Mouse (Mus musculus): Measurements from ENCODE around the gene Syt13. TPM values are rescaled to one million over a fixed set of nuclear protein-coding genes. Genes with fewer than 3 reads are reported as not detected.

Gene Syt13
- polyA plus RNA-seq, 1 experiment from 2014 or later = 0.23 TPM

- Histone ChIP-seq H3K9ac (ENCODE audit: low read length) (no peak overlapping the region), H3K36me3 (ENCODE audit: control insufficient read depth, insufficient read depth, low read length) (no peaks in the 10 kb centered on the region), H3K4me2 (ENCODE audit: low read length) (no peak overlapping the region), H3K27me3 (ENCODE audit: control insufficient read depth, insufficient read depth, low read length) (0 out of 2 replicates have a peak, but pooled peaks cover 5% of the 10 kb centered on the region), H3K9me3 (ENCODE audit: control insufficient read depth, low read length) (no peaks in the 10 kb centered on the region), H3K4me3 (ENCODE audit: control insufficient read depth in 1 of 2, insufficient read depth in 1 of 2, low read depth in 1 of 2, low read length in 2 of 2) (no peak overlapping the region), H3K27ac (replicated peaks in 1 of 2; ENCODE audit: control insufficient read depth in 1 of 2, insufficient read depth in 1 of 2, low read depth in 2 of 2, low read length in 2 of 2) (no peak overlapping the region), H3K4me1 (ENCODE audit: control insufficient read depth in 2 of 2, insufficient read depth in 2 of 2, low read length in 2 of 2) (peaks cover 3 to 8% of the 10 kb centered on the region in 2 experiments; a peak in 1 of 4 replicates)
- no peak for ATAC-seq (ENCODE audit: insufficient number of reproducible peaks, insufficient read depth, low FRiP score, low read depth)
- 74% methylated on average over 3 of the region's 3 CpGs for WGBS
These were observed 26.6 kb downstream of the Syt13 start for GRCm38 (mm10) chr2:92941463-92941862.

- no peak for ATAC-seq (ENCODE audit: insufficient number of reproducible peaks, insufficient read depth, low FRiP score, low read depth)
- Histone ChIP-seq H3K9me3 (ENCODE audit: control insufficient read depth, low read length) (no peaks in the 10 kb centered on the region), H3K27ac (replicated peaks in 1 of 2; ENCODE audit: control insufficient read depth in 1 of 2, insufficient read depth in 1 of 2, low read depth in 2 of 2, low read length in 2 of 2) (no peak overlapping the region), H3K4me2 (ENCODE audit: low read length) (no peak overlapping the region), H3K4me1 (ENCODE audit: control insufficient read depth in 2 of 2, insufficient read depth in 2 of 2, low read length in 2 of 2) (peaks cover 6 to 17% of the 10 kb centered on the region in 2 experiments; a peak in 3 of 4 replicates), H3K27me3 (ENCODE audit: control insufficient read depth, insufficient read depth, low read length) (0 out of 2 replicates have a peak, but pooled peaks cover 12% of the 10 kb centered on the region), H3K9ac (ENCODE audit: low read length) (no peak overlapping the region), H3K36me3 (ENCODE audit: control insufficient read depth, insufficient read depth, low read length) (no peaks in the 10 kb centered on the region), H3K4me3 (ENCODE audit: control insufficient read depth in 1 of 2, insufficient read depth in 1 of 2, low read depth in 1 of 2, low read length in 2 of 2) (no peak overlapping the region)
- WGBS = 38% methylated on average over 3 of the region's 3 CpGs
These were observed 28.5 kb downstream of the Syt13 start for GRCm38 (mm10) chr2:92943406-92943805.

GRCm38 (mm10) chr2:92944356-92944755 lies 29.5 kb downstream of the Syt13 start:
- no peak overlapping the region for H3K4me3 ChIP-seq (ENCODE audit: control insufficient read depth in 1 of 2, insufficient read depth in 1 of 2, low read depth in 1 of 2, low read length in 2 of 2)
- H3K4me1 ChIP-seq (ENCODE audit: control insufficient read depth in 2 of 2, insufficient read depth in 2 of 2, low read length in 2 of 2) = peaks cover 7 to 19% of the 10 kb centered on the region in 2 experiments; a peak in 3 of 4 replicates
- no peak overlapping the region for H3K4me2 ChIP-seq (ENCODE audit: low read length)
- 0 out of 2 replicates have a peak, but pooled peaks cover 12% of the 10 kb centered on the region for H3K27me3 ChIP-seq (ENCODE audit: control insufficient read depth, insufficient read depth, low read length)
- H3K36me3 ChIP-seq (ENCODE audit: control insufficient read depth, insufficient read depth, low read length) = no peaks in the 10 kb centered on the region
- H3K9ac ChIP-seq (ENCODE audit: low read length) = no peak overlapping the region
- H3K27ac ChIP-seq (replicated peaks in 1 of 2; ENCODE audit: control insufficient read depth in 1 of 2, insufficient read depth in 1 of 2, low read depth in 2 of 2, low read length in 2 of 2) = no peak overlapping the region
- no peaks in the 10 kb centered on the region for H3K9me3 ChIP-seq (ENCODE audit: control insufficient read depth, low read length)
- WGBS = 74% methylated on average over 3 of the region's 3 CpGs
- ATAC-seq (ENCODE audit: insufficient number of reproducible peaks, insufficient read depth, low FRiP score, low read depth) = no peak

- no peaks in the 10 kb centered on the region for H3K9me3 ChIP-seq (ENCODE audit: control insufficient read depth, low read length)
- H3K36me3 ChIP-seq (ENCODE audit: control insufficient read depth, insufficient read depth, low read length) = no peaks in the 10 kb centered on the region
- H3K9ac ChIP-seq (ENCODE audit: low read length) = no peak overlapping the region
- 91% methylated on average over 11 of the region's 11 CpGs for WGBS
- ATAC-seq (ENCODE audit: insufficient number of reproducible peaks, insufficient read depth, low FRiP score, low read depth) = no peak
- H3K4me1 ChIP-seq (ENCODE audit: control insufficient read depth in 2 of 2, insufficient read depth in 2 of 2, low read length in 2 of 2) = peaks cover 7 to 19% of the 10 kb centered on the region in 2 experiments; a peak in 3 of 4 replicates
- no peak overlapping the region for H3K4me3 ChIP-seq (ENCODE audit: control insufficient read depth in 1 of 2, insufficient read depth in 1 of 2, low read depth in 1 of 2, low read length in 2 of 2)
- 0 out of 2 replicates have a peak, but pooled peaks cover 12% of the 10 kb centered on the region for H3K27me3 ChIP-seq (ENCODE audit: control insufficient read depth, insufficient read depth, low read length)
- no peak overlapping the region for H3K4me2 ChIP-seq (ENCODE audit: low read length)
- H3K27ac ChIP-seq (replicated peaks in 1 of 2; ENCODE audit: control insufficient read depth in 1 of 2, insufficient read depth in 1 of 2, low read depth in 2 of 2, low read length in 2 of 2) = no peak overlapping the region
These were observed 30.3 kb downstream of the Syt13 start for GRCm38 (mm10) chr2:92945125-92945746.

GRCm38 (mm10) chr2:92945824-92946598 lies 31.1 kb downstream of the Syt13 start:
- no peak overlapping the region for H3K27ac ChIP-seq (replicated peaks in 1 of 2; ENCODE audit: control insufficient read depth in 1 of 2, insufficient read depth in 1 of 2, low read depth in 2 of 2, low read length in 2 of 2)
- no peak overlapping the region for H3K4me2 ChIP-seq (ENCODE audit: low read length)
- H3K36me3 ChIP-seq (ENCODE audit: control insufficient read depth, insufficient read depth, low read length) = no peaks in the 10 kb centered on the region
- peaks cover 7 to 19% of the 10 kb centered on the region in 2 experiments; a peak in 3 of 4 replicates for H3K4me1 ChIP-seq (ENCODE audit: control insufficient read depth in 2 of 2, insufficient read depth in 2 of 2, low read length in 2 of 2)
- 85% methylated on average over 11 of the region's 11 CpGs for WGBS
- no peak overlapping the region for H3K4me3 ChIP-seq (ENCODE audit: control insufficient read depth in 1 of 2, insufficient read depth in 1 of 2, low read depth in 1 of 2, low read length in 2 of 2)
- H3K9ac ChIP-seq (ENCODE audit: low read length) = no peak overlapping the region
- H3K9me3 ChIP-seq (ENCODE audit: control insufficient read depth, low read length) = no peaks in the 10 kb centered on the region
- no peak for ATAC-seq (ENCODE audit: insufficient number of reproducible peaks, insufficient read depth, low FRiP score, low read depth)
- 0 out of 2 replicates have a peak, but pooled peaks cover 12% of the 10 kb centered on the region for H3K27me3 ChIP-seq (ENCODE audit: control insufficient read depth, insufficient read depth, low read length)

GRCm38 (mm10) chr2:92947981-92948698 lies 33.2 kb downstream of the Syt13 start:
- Histone ChIP-seq H3K27ac (replicated peaks in 1 of 2; ENCODE audit: control insufficient read depth in 1 of 2, insufficient read depth in 1 of 2, low read depth in 2 of 2, low read length in 2 of 2) (no peak overlapping the region), H3K4me3 (ENCODE audit: control insufficient read depth in 1 of 2, insufficient read depth in 1 of 2, low read depth in 1 of 2, low read length in 2 of 2) (no peak overlapping the region), H3K4me1 (ENCODE audit: control insufficient read depth in 2 of 2, insufficient read depth in 2 of 2, low read length in 2 of 2) (peaks cover 5 to 17% of the 10 kb centered on the region in 2 experiments; a peak in 3 of 4 replicates), H3K9ac (ENCODE audit: low read length) (no peak overlapping the region), H3K9me3 (ENCODE audit: control insufficient read depth, low read length) (no peaks in the 10 kb centered on the region), H3K27me3 (ENCODE audit: control insufficient read depth, insufficient read depth, low read length) (0 out of 2 replicates have a peak, but pooled peaks cover 9% of the 10 kb centered on the region), H3K36me3 (ENCODE audit: control insufficient read depth, insufficient read depth, low read length) (no peaks in the 10 kb centered on the region), H3K4me2 (ENCODE audit: low read length) (peak overlapping the region; percentile 8; the same call in 1 of the 2 replicates)
- no peak for ATAC-seq (ENCODE audit: insufficient number of reproducible peaks, insufficient read depth, low FRiP score, low read depth)
- 7% methylated on average over 12 of the region's 12 CpGs for WGBS

GRCm38 (mm10) chr2:92948699-92949300 lies 33.9 kb downstream of the Syt13 start:
- no peak for ATAC-seq (ENCODE audit: insufficient number of reproducible peaks, insufficient read depth, low FRiP score, low read depth)
- no peak overlapping the region for H3K4me3 ChIP-seq (ENCODE audit: control insufficient read depth in 1 of 2, insufficient read depth in 1 of 2, low read depth in 1 of 2, low read length in 2 of 2)
- WGBS = 52% methylated on average over 7 of the region's 7 CpGs
- H3K27me3 ChIP-seq (ENCODE audit: control insufficient read depth, insufficient read depth, low read length) = 0 out of 2 replicates have a peak, but pooled peaks cover 9% of the 10 kb centered on the region
- no peak overlapping the region for H3K27ac ChIP-seq (replicated peaks in 1 of 2; ENCODE audit: control insufficient read depth in 1 of 2, insufficient read depth in 1 of 2, low read depth in 2 of 2, low read length in 2 of 2)
- H3K36me3 ChIP-seq (ENCODE audit: control insufficient read depth, insufficient read depth, low read length) = no peaks in the 10 kb centered on the region
- H3K4me1 ChIP-seq (ENCODE audit: control insufficient read depth in 2 of 2, insufficient read depth in 2 of 2, low read length in 2 of 2) = peaks cover 4 to 11% of the 10 kb centered on the region in 2 experiments; a peak in 3 of 4 replicates
- no peak overlapping the region for H3K4me2 ChIP-seq (ENCODE audit: low read length)
- H3K9ac ChIP-seq (ENCODE audit: low read length) = no peak overlapping the region
- no peaks in the 10 kb centered on the region for H3K9me3 ChIP-seq (ENCODE audit: control insufficient read depth, low read length)

Measured in heart, embryonic 14.5 days (tissue).